Mouse (Mus musculus) cerebellum, adult 18-20 months (tissue): Measurements from ENCODE around the gene Dnajc16.
A peak's percentile ranks its signal among the peaks of the same experiment; 100 is the strongest.
"Not testable (repeated sequence)": the region's sequence is repeated elsewhere in the genome, so short reads cannot be mapped to it uniquely, and the experiment has no call there.

Experiments
- DNase-seq, 2 experiments: peaks; one replicate each; pipeline ENCODE4 v3.0.0; 2021

Gene Dnajc16

GRCm38 (mm10) chr4:141794152-141794535, 3.4 kb upstream of the Dnajc16 start:
- no peak for DNase-seq

DNA sequence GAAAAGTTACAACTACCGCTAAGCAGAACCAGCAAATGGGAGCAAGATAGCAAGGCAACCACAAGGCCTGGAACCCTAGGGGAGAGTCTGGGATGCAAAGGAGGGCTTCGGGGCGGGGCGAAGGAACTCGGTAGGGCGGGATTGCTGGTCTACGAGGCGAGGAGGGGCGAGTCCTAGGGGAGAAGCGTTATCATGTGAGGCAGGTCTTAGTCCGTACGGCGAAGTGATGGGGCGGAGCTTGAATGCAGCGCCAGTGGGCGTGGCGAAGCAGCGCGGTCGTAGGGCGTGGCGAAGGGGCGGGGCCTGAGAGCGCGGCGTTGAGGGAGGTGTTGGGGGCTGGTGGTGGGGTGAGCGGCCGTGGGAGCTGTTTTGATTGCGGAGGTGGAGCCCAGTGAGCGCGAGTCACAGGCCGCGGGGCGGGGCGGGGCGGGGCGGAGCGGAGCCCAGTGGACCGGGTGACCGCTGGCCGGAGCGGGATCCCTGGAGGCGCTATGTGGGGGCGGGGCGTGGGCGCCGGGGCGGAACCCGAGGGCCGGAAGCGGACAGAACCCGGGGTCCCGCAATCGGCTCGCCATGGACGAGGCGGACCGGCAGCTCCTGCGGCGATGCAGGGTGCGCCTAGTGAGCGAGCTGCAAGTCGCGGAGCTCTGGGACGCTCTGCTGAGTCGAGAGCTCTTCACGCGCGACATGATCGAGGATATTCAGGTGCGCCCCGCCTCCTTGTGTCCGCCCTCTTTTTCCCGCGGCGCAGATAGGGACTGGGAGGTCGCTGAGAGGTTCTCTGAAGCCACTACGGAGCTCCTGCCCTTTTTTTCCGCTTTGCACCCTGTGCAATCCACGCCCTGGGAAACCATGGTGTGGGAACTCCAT, 2.8 kb upstream of the Dnajc16 start, which contains the start of gene Casp9:
TSS of gene Casp9 (plus strand) at position 331 of the 870 bp plus-strand sequence.
- peak; percentile 95 to 98 for DNase-seq

DNA sequence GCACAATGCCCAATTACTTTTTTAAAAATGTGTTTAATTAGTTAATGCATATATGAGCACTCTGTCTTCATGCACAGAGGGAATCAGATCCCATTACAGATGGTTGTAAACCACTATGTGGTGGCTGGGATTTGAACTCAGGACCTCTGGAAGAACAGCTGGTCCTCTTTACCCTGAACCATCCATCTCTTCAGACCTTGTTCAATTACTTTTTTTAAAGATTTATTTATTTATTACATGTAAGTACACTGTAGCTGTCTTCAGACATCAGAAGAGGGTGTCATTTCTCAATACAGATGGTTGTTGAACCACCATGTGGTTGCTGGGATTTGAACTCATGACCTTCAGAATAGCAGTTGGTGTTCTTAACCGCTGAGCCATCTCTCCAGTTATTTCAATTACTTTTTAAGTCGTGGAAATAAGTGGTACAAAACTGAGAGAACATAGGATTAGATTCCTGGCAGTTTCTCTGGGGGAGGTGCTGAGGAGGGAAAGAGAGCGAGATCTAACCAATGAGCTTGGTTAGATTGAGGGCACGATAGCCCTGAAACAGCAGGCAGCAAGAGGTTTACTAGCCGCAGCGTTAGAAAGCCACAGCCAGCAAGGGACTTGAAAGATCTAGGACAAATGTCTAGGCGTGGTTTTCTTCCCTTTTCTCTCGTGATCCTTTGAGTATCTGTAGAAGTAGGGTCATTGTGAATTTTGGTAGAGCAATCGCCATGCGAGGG, 2.0 kb upstream of the Dnajc16 start:
- DNase-seq = no peak

DNA sequence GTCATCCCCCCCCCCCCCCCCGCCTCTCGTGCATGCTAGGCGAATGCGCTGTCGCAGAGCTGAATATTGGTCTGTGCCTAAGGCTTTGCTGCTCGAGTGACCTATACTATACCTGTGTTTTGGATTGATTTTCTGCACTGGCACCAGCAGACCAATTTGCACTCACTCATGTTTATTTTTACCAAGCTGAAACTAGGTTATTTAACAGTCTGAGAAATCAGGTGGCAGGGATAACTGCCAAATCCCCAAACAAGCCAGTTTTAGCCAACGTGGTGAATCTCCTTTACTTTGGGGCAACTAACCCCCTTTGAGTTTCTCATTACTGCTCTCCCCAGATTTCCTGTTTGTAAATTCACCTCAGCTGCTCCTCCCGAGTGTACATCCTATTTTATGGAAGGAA, 1.2 kb upstream of the Dnajc16 start:
- DNase-seq = peak; percentile 44 to 49

DNA sequence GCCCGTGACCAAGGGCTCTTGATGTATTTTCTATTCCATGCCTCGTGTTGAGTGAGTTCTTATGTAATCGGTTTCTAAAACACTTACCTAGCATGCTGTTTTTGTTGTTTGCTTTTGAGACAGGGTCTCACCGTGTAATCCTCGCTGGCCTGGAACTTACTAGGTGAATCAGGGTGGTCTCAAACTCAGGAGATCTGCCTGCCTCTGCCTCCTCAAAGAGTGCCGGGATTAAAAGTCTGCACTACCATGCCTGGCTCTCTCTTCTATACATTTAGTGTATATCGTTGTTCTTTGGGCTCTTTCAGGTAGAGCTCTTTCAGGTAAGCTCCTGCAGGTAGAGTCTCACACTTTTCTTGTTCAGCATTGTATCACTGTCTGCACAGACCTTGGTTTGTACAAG, 755 bp upstream of the Dnajc16 start:
- no peak for DNase-seq

- DNase-seq = no peak
These were observed 1.0 kb downstream of the Dnajc16 start for GRCm38 (mm10) chr4:141789564-141790218.

- no peak for DNase-seq
These were observed 3.3 kb downstream of the Dnajc16 start for GRCm38 (mm10) chr4:141787462-141787861.

GRCm38 (mm10) chr4:141787046-141787445, 3.7 kb downstream of the Dnajc16 start:
- DNase-seq = no peak

- DNase-seq = no peak
These were observed 4.6 kb downstream of the Dnajc16 start for GRCm38 (mm10) chr4:141786141-141786540.

DNA sequence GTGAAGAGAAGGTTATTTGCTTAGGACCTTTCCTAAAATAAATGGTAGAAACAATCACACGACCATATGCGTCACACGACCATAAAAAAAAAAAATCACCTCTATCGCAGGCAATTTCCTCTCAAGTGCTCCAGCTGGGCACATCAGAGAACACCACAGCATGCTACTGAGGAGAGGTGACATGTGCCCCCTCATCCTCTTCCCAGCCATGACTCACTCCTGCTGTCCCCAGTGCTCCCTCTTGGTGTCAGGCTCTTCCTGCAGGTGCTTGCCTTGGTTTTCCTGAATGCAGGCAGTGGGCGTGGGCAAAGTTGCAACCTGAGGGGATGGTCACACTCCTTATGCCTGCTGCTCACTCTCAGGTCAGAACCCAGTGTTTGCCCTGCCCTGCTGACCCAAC, 5.9 kb downstream of the Dnajc16 start:
- no peak for DNase-seq

DNA sequence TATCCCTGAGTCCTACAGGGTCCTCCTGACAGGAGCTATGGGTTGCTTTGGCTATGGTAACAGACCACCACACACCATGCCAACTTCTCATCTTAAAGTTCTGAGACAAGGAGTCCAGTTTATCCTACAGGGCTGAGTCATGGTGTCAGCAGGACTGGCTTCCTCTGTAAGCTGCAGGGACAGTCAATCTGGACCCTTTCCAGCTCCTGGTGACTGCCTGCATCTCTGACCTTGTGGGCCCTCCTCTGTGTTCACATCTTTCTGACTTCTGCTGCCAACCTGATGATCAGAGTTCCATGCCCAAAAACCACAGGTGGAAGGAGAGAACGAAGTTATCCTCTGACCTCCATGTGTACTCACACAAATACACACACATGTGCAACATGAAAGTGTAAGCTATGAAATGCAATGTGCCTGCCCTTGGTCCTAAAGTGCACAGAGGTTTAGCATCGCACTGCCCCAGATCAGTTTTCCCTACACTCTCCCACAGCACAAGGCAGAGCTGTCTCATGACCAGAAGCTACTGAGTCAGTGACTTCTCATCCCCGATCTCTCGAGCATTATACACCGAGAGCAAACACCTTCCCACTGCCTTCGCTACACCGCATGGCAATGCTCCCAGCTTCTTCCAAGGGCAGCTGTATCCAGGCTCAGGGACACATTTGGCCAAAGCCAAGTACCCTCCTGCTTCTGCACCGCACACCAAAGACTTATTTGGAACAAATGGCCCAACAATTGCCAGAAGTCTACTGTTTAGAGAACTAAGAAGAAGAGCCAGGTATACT, 9.3 kb downstream of the Dnajc16 start:
- no peak for DNase-seq

DNA sequence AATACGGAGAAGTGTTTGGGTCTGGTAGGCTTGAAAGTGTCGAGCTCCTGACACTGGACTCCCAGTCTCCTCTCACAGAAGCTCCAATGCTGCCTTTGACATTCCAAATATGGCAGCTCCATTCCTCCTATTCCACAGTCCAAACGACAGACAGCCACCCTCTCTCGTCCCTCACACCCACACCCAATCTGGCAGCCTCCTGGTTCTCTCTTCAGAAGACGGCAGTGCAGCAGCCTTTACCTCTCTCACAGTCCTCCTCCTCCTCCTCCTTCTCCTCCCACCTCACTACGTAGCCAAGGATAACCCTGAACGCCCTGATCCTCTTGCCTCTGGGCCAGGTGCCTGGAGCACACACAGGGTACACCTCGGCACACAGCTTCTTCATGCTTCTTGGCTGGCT, 10.9 kb downstream of the Dnajc16 start:
- DNase-seq = no peak

DNA sequence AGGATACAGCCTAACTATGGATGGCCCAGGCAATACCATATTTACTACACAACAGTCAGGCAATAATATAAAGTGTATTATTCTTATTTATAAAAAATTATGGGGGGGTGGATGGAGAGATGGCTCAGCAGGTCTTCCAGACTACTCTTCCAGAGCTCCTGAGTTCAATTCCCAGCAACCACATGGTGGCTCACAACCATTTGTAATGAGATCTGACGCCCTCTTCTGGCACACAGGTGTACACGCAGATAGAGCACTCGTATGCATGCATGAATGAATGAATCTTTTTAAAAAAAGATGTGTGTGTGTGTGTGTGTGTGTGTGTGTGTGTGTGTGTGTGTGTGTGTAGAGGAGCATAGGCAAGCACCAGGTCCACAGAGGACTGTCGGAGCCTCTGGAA, 17.7 kb downstream of the Dnajc16 start:
- not testable (repeated sequence) for DNase-seq

DNA sequence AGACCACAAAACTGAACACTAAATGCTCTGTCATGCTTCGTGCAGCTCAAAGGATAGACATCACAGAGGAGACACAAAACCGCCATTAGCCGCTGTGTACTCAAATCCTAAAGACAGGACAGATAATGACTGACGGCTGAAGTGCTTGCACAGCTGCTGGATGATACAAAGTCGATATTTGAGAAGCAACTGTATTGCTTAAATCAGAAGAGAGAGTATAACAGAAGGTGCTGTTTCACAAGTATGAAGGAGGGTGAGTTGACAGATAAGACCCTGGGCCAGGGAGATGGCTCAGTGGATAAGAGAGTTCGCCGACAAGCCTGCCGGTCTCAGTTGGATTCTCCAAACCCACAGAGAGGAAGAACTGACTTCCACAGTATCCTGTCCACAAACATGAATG, 18.9 kb downstream of the Dnajc16 start:
- no peak for DNase-seq

- no peak for DNase-seq
These were observed 21.1 kb downstream of the Dnajc16 start for GRCm38 (mm10) chr4:141769501-141770160.

DNA sequence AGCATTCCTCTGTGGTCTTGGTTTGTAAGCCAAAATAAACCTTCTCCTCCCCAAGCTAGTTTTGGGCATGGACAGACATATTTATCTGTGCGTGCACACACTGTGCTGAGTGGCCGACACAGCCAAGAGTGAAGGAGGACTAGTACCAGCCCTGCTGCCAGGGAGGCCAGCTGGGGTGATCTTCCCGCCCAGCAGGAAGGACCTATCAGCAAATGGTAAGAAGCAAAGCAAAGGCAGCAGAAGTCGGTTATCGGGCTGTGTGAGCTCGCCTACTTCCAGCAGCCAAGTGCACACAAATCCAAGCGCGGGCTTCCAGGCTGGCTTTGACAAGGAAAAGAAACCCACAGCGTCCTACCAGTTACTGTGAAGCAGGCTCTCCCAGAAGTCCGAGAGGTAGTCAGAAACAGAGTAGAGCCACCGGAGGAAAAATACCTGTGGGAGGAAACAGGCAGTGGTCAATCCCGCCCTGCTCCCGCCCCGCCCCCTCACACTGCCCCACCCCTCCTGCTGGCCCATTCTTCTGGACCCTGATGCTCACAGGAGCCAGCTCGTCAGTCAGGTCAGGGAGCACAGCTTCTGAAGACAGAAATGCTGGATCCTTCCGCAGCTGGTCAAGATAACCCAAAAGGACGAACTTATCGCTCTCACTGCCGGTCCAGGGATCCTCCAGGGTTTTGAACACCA, 23.2 kb downstream of the Dnajc16 start:
- peak; percentile 74 to 82 for DNase-seq

- DNase-seq = peak in 1 of 2 experiments; percentile 27
These were observed 23.9 kb downstream of the Dnajc16 start for GRCm38 (mm10) chr4:141766668-141767352.

GRCm38 (mm10) chr4:141766316-141766667, 24.4 kb downstream of the Dnajc16 start:
- peak in 1 of 2 experiments; percentile 14 for DNase-seq

DNA sequence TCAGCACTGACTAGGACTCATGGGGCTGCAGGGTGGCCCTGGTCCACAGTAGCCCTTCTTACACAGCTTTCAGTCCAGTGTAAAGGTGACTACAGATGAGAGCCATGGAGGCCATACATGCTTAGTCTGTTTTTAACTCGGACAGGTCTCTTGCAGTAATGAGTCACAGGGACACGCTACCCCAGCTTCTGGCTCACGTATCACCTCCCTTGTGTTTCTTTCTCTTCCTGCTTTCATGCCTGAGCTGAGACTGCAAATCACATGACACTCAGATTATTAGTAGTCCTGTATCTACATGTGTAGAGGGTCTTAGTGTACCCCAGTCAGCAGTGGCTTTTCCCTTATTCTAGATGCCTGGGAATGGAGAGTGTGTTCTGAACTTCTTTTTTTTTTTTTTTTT, 25.7 kb downstream of the Dnajc16 start:
- DNase-seq = no peak

GRCm38 (mm10) chr4:141763476-141763875, 27.3 kb downstream of the Dnajc16 start:
- no peak for DNase-seq

DNA sequence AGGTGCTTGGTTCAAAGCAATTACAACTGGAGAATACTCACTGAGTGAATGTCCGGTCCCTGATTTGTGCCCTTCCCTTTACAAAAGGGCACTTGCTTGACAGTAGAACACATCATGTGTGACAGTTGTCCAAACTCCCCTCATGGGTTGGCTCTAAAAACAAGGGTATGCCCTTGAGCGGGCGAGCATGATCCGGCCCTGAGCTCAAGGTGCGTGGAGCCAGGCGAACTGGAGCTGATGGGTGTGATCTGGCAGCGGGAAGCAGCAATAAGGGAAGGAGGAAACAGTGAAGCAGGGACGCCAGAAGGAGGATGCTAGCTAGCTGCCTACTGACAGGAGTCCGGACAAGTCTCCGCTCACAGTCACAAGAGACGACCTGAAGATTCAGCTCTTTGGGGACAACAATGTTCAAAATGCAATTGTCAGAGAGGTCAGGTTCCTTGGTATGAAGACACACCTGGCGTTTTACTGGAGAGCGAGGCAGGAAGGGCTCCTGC, 28.6 kb downstream of the Dnajc16 start:
- no peak for DNase-seq
